Mouse (Mus musculus) heart, adult 2 months (tissue): ENCODE data around the gene Efnb3. TPM values are rescaled to one million over a fixed set of nuclear protein-coding genes. Genes with fewer than 3 reads are reported as not detected.

Experiments
- DNase-seq, 2 experiments: peaks; one replicate each; pipeline ENCODE4 v3.0.0; 2021
- H3K27ac ChIP-seq: fragments of 200-600 bp; 2 replicates; pipeline ENCODE4 v1.8.1; 2022
- H3K27me3 ChIP-seq: fragments of 200-500 bp; 2 replicates; pipeline ENCODE4 v1.6.1; 2012; ENCODE audit warnings: mild to moderate bottlenecking, low read length, inconsistent platforms, mixed read lengths; ENCODE audit not compliant: control insufficient read depth, insufficient read depth
- H3K36me3 ChIP-seq: fragments of 200-500 bp; 2 replicates; pipeline ENCODE4 v1.6.1; 2012; ENCODE audit warnings: low read length, inconsistent platforms; ENCODE audit not compliant: control insufficient read depth, insufficient read depth
- H3K4me1 ChIP-seq: fragments of 200-500 bp; 2 replicates; pipeline ENCODE4 v1.6.1; 2011; ENCODE audit warnings: low read length; ENCODE audit not compliant: control insufficient read depth, insufficient read depth
- H3K4me3 ChIP-seq: fragments of 200-600 bp; 2 replicates; pipeline ENCODE4 v1.8.1; 2022
- H3K79me2 ChIP-seq: fragments of 200-500 bp; replicated peaks from 2 replicates; pipeline ENCODE4 v1.6.1; 2012; ENCODE audit warnings: mild to moderate bottlenecking, inconsistent platforms, low read length, moderate library complexity, mixed read lengths; ENCODE audit not compliant: control insufficient read depth, insufficient read depth
- H3K9ac ChIP-seq: fragments of 200-500 bp; 2 replicates; pipeline ENCODE4 v1.6.1; 2012; ENCODE audit warnings: low read depth, mild to moderate bottlenecking, control low read depth, inconsistent platforms, low read length, mixed read lengths
- CTCF ChIP-seq: fragments of 200-600 bp; IDR thresholded peaks from 2 replicates; pipeline ENCODE4 v1.8.1; 2022; ENCODE audit warnings: antibody characterized with exemption, mild to moderate bottlenecking, moderate library complexity
- EP300 ChIP-seq: fragments of 200-500 bp; IDR thresholded peaks from 2 replicates; pipeline ENCODE4 v1.6.1; 2011; ENCODE audit warnings: low read depth, low read length, control low read depth; ENCODE audit not compliant: insufficient read depth
- POLR2A ChIP-seq: fragments of 200-500 bp; IDR thresholded peaks from 2 replicates; pipeline ENCODE4 v1.6.1; 2011; ENCODE audit warnings: mild to moderate bottlenecking, low read depth, low read length, control low read depth; ENCODE audit not compliant: insufficient read depth
- WGBS: fragments of 180-500 bp; shearing (Covaris S2); methylation state at CpG from one replicate; pipeline ENCODE4 v1.1.7; 2018; 5-methylcytosine and 5-hydroxymethylcytosine counted together
- intact Hi-C: fragments of 180-260 bp; cut with DNase I; formaldehyde crosslinking; loops from one replicate; pipeline ENCODE4 v1.15.1; 2025
- polyA plus RNA-seq: library from polyadenylated mRNA; depleted of rRNA; stranded (reverse); fragments of >200 nt; gene quantifications from 2 replicates; pipeline ENCODE4 v1.2.3, GENCODE M21; 2012
- total RNA-seq, 2 experiments: library from RNA; stranded (reverse); gene quantifications; 2 replicates each; pipeline ENCODE4 v1.2.3; 2021

The Efnb3 gene
- total and polyA plus RNA-seq, 3 experiments, result 57.4 to 106 (median 89.2) TPM

- Histone ChIP-seq H3K36me3 (no peaks in the 10 kb centered on the region), H3K4me3 (peak overlapping the region; percentile 57), H3K27me3 (no peaks in the 10 kb centered on the region), H3K79me2 (no peaks in the 10 kb centered on the region), H3K4me1 (peaks cover 10% of the 10 kb centered on the region), H3K9ac (peak overlapping the region; percentile 71), H3K27ac (peak overlapping the region; percentile 67)
- DNase-seq, result peak; percentile 35 to 45
- intact Hi-C loops, result no loop called here
- TF ChIP-seq CTCF, result no peak
- TF ChIP-seq EP300, result no peak
- 0 out of 2 replicates have a peak, but pooled peaks have one; percentile 32 for TF ChIP-seq POLR2A
- 1% methylated on average over 67 of the region's 73 CpGs for WGBS
These were observed 45.0 kb upstream of the Efnb3 start for GRCm38 (mm10) chr11:69604795-69605664.

- H3K9ac ChIP-seq, result peak overlapping the region; percentile 71
- H3K4me3 ChIP-seq, result no peak overlapping the region; the same call in 1 of the 2 replicates
- intact Hi-C loops, result no loop called here
- H3K36me3 ChIP-seq, result no peaks in the 10 kb centered on the region
- no peak for TF ChIP-seq CTCF
- TF ChIP-seq POLR2A, result no peak
- no peak for TF ChIP-seq EP300
- no peaks in the 10 kb centered on the region for H3K79me2 ChIP-seq
- 72% methylated on average over 3 of the region's 3 CpGs for WGBS
- peaks cover 10% of the 10 kb centered on the region for H3K4me1 ChIP-seq
- no peak for DNase-seq
- no peaks in the 10 kb centered on the region for H3K27me3 ChIP-seq
- H3K27ac ChIP-seq, result peak overlapping the region; percentile 32
These were observed 44.3 kb upstream of the Efnb3 start for GRCm38 (mm10) chr11:69604347-69604746.

GRCm38 (mm10) chr11:69603516-69603915 is 43.5 kb upstream of the Efnb3 start:
- H3K27ac ChIP-seq, result peak overlapping the region; percentile 51
- no peaks in the 10 kb centered on the region for H3K79me2 ChIP-seq
- no peaks in the 10 kb centered on the region for H3K27me3 ChIP-seq
- 32% methylated on average over 8 of the region's 8 CpGs for WGBS
- intact Hi-C loops, result loop anchor here (1.0 kb wide), 1 partner anchor 22 kb away; no protein-coding TSS in a partner anchor
- DNase-seq, result peak; percentile 33 to 49
- TF ChIP-seq POLR2A (peak; percentile 18; the same call in 1 of the 2 replicates), CTCF (no peak), EP300 (peak; percentile 29; the same call in 1 of the 2 replicates)
- H3K4me1 ChIP-seq, result peaks cover 10% of the 10 kb centered on the region
- H3K36me3 ChIP-seq, result no peaks in the 10 kb centered on the region
- no peak overlapping the region for H3K4me3 ChIP-seq
- H3K9ac ChIP-seq, result no peak overlapping the region

- no peak overlapping the region for H3K9ac ChIP-seq
These were observed 41.8 kb upstream of the Efnb3 start for GRCm38 (mm10) chr11:69601768-69602167.

GRCm38 (mm10) chr11:69600098-69600497 is 40.1 kb upstream of the Efnb3 start:
- no peaks in the 10 kb centered on the region for H3K27me3 ChIP-seq
- H3K4me3 ChIP-seq, result no peak overlapping the region
- intact Hi-C loops, result no loop called here
- TF ChIP-seq EP300 (no peak), CTCF (no peak), POLR2A (no peak)
- DNase-seq, result peak; percentile 64 to 70
- no peak overlapping the region for H3K9ac ChIP-seq
- peak overlapping the region; percentile 26; the same call in 1 of the 2 replicates for H3K27ac ChIP-seq
- H3K79me2 ChIP-seq, result no peaks in the 10 kb centered on the region
- peaks cover 10% of the 10 kb centered on the region for H3K4me1 ChIP-seq
- 22% methylated on average over 6 of the region's 6 CpGs for WGBS
- H3K36me3 ChIP-seq, result no peaks in the 10 kb centered on the region

More at GRCm38 (mm10) chr11:69601768-69602167, 41.8 kb upstream of the Efnb3 start:
- Histone ChIP-seq H3K4me3 (no peak overlapping the region), H3K27ac (no peak overlapping the region), H3K27me3 (no peaks in the 10 kb centered on the region), H3K79me2 (no peaks in the 10 kb centered on the region), H3K4me1 (peaks cover 10% of the 10 kb centered on the region), H3K36me3 (no peaks in the 10 kb centered on the region)
- WGBS, result 44% methylated on average over 3 of the region's 3 CpGs
- no peak for TF ChIP-seq EP300
- no peak for TF ChIP-seq POLR2A
- no peak for TF ChIP-seq CTCF
- no peak for DNase-seq
- intact Hi-C loops, result no loop called here

GRCm38 (mm10) chr11:69599436-69599835 is 39.4 kb upstream of the Efnb3 start:
- 37% methylated on average over 9 of the region's 9 CpGs for WGBS
- H3K36me3 ChIP-seq, result no peaks in the 10 kb centered on the region
- intact Hi-C loops, result no loop called here
- no peak overlapping the region for H3K9ac ChIP-seq
- no peaks in the 10 kb centered on the region for H3K27me3 ChIP-seq
- no peaks in the 10 kb centered on the region for H3K79me2 ChIP-seq
- peaks cover 10% of the 10 kb centered on the region for H3K4me1 ChIP-seq
- no peak overlapping the region for H3K4me3 ChIP-seq
- DNase-seq, result no peak
- TF ChIP-seq EP300 (no peak), CTCF (no peak), POLR2A (no peak)
- no peak overlapping the region for H3K27ac ChIP-seq
